Mouse (Mus musculus): ENCODE results near the gene Wnt3a. TPM values are rescaled to one million over a fixed set of nuclear protein-coding genes. Genes with fewer than 3 reads are reported as not detected.

Wnt3a gene
- polyA plus RNA-seq, 1 experiment: not detected

DNA sequence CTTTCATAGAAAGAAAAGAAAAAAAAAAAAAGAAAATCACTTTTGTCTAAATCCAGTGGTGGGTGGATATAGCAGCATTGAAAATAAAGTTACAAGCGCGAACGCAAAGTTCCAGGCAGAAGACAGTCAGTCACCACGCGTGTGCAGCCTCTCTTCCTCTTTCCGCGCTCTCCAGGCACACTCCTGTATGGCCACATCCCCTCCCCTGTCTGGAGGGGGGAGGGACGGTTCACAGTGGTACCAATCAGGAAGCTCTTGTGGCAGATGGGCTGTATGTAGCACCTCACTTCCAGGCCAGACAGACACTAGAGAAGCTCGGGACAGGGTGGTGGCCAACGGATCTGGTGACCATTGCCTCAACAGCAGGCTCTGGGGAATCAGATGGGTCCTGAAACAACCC lies 42.5 kb downstream of the Wnt3a start:
- H3K4me1 ChIP-seq (ENCODE audit: control insufficient read depth, insufficient read depth, low read length): no peaks in the 10 kb centered on the region
- no peak overlapping the region for H3K4me3 ChIP-seq (ENCODE audit: insufficient read depth, low read length)
- H3K27ac ChIP-seq (ENCODE audit: insufficient read depth, low read length): no peak overlapping the region
- TF ChIP-seq CTCF (IDR thresholded peaks at IDR 0.05; ENCODE audit: extremely low read depth, insufficient read depth, low read length): no peak
- TF ChIP-seq POLR2A (IDR thresholded peaks at IDR 0.05; ENCODE audit: extremely low read depth, insufficient read depth, low read length): no peak

DNA sequence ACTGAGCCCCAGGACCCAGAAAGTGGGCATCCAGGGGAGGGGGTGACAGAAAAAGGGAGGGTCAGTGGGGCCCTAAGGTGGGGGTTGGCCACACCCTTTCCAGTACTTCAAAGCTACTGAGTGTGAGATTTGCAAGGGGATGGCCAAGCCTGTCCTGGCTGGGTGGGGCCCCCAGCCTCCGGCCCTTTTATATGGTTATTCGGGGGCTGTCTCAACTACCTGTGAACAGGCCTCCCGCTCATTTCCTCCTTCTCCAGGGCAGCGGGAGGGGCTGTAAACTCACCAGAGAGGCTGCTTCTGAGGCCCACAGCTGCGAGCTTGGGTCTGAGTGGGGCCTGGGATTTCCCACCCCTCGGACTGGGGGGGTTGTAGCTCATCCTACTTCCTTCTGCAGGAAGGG lies 46.7 kb downstream of the Wnt3a start:
- Histone ChIP-seq H3K4me3 (ENCODE audit: insufficient read depth, low read length) (no peak overlapping the region), H3K4me1 (ENCODE audit: control insufficient read depth, insufficient read depth, low read length) (no peaks in the 10 kb centered on the region), H3K27ac (ENCODE audit: insufficient read depth, low read length) (no peak overlapping the region)
- no peak for TF ChIP-seq CTCF (IDR thresholded peaks at IDR 0.05; ENCODE audit: extremely low read depth, insufficient read depth, low read length)
- TF ChIP-seq POLR2A (IDR thresholded peaks at IDR 0.05; ENCODE audit: extremely low read depth, insufficient read depth, low read length): no peak

DNA sequence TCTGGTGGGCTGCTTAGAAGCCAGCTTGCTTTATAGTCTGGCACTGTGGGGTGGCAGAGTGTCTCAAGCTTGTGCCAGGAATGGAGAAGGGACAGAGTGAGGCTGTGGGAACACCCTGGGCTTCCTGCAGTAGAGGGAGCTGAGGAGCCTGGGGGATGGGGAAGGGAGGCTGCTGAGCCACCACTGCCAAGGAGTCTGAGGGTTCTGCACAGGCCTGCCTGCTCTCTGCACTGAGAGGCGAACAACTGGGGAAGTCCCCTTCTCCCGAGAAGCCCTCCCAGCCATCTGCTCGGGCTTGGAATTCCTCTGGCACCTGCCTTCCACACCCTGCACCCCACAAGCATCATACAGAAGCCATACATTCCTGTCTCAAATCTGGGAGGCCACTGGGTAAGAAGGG lies 48.7 kb downstream of the Wnt3a start:
- Histone ChIP-seq H3K4me1 (ENCODE audit: control insufficient read depth, insufficient read depth, low read length) (no peaks in the 10 kb centered on the region), H3K27ac (ENCODE audit: insufficient read depth, low read length) (no peak overlapping the region), H3K4me3 (ENCODE audit: insufficient read depth, low read length) (no peak overlapping the region)
- TF ChIP-seq POLR2A (IDR thresholded peaks at IDR 0.05; ENCODE audit: extremely low read depth, insufficient read depth, low read length) (no peak), CTCF (IDR thresholded peaks at IDR 0.05; ENCODE audit: extremely low read depth, insufficient read depth, low read length) (no peak)

DNA sequence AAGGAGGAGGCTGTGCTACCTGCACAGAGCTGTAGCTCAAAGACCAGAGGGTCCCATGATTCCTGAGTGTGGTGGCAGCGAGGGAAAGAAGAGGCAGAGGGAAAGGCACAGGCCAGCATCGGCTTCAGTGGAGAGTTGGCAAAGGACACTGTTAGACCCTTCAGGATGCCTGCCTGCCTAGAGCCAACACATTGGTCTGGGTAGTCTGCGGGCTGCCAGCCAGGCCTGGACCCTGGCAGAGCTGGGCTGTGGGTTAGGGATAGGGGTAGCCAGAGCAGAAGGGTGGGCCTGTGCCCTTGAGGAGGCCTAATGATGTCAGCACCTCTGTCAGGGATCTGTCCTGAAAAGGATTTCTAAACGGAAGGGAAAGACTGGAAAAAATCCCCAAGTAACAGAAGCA lies 50.8 kb downstream of the Wnt3a start:
- no peaks in the 10 kb centered on the region for H3K4me1 ChIP-seq (ENCODE audit: control insufficient read depth, insufficient read depth, low read length)
- H3K27ac ChIP-seq (ENCODE audit: insufficient read depth, low read length): no peak overlapping the region

DNA sequence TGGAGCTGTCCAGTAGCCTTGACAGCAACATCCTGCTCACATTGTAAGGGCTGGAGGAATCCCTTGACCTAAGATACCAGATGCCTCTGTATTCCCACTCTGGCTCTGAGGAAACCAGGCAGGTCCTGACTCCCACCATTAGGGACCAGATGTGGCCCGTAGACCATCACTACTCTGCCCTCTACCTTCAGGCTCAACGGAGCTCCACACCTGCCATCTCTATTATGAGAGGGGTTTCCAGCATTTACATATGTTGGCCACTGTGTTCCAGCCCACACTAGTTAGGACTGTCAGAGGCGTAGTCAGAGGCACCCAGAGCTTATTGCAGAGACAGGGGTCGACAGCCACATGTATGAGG lies 51.1 kb downstream of the Wnt3a start:
- Histone ChIP-seq H3K4me3 (ENCODE audit: insufficient read depth, low read length) (no peak overlapping the region), H3K4me1 (ENCODE audit: control insufficient read depth, insufficient read depth, low read length) (no peaks in the 10 kb centered on the region), H3K27ac (ENCODE audit: insufficient read depth, low read length) (no peak overlapping the region)
- TF ChIP-seq CTCF (IDR thresholded peaks at IDR 0.05; ENCODE audit: extremely low read depth, insufficient read depth, low read length) (no peak), POLR2A (IDR thresholded peaks at IDR 0.05; ENCODE audit: extremely low read depth, insufficient read depth, low read length) (no peak)

More for the DNA sequence above, 50.8 kb downstream of the Wnt3a start:
- H3K4me3 ChIP-seq (ENCODE audit: insufficient read depth, low read length): no peak overlapping the region
- TF ChIP-seq CTCF (IDR thresholded peaks at IDR 0.05; ENCODE audit: extremely low read depth, insufficient read depth, low read length) (no peak), POLR2A (IDR thresholded peaks at IDR 0.05; ENCODE audit: extremely low read depth, insufficient read depth, low read length) (no peak)

DNA sequence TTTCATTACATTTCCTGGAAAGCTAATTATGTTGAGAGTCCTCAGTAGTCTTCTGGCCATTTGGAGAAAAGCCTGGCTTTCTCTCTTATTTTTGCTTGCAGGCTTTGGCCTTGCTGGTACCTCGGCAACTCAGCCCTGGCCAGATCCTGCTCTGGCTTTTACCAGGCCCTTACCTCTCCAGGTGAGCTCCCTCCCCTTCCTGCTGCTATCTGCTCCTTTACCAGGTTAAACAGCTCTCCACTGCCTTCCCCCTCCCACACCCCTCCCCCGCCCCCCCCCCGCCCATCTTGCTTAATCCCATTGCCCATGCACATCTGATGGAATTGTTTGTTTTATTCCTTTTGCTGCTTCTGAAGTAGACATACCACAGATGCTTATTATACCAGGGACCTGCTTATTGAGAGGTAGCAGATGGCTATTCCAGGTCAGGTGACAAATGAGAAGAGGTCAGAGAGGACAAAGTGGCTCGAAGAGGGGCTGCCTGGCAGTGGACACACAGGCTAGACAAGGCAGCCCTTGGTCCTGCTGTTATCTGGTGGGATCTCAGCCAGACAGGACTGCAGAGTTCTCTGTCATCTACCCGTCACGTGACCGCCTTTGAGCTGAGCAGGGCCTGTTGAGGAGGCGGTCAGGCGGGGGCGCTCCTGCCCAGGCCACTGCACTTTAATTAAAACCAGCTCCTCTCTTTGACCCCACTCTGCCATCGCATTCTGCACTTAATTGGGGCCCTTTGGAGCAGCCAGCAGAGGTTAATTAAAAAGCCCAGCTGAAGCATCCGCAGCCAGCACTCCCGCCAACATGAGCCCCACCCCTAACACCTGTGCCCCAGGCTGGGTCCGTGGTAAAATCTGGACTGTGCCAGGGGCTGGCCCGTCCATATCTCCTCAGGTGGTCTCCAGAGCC lies 51.8 kb downstream of the Wnt3a start:
- Histone ChIP-seq H3K4me3 (ENCODE audit: insufficient read depth, low read length) (no peak overlapping the region), H3K27ac (ENCODE audit: insufficient read depth, low read length) (no peak overlapping the region), H3K4me1 (ENCODE audit: control insufficient read depth, insufficient read depth, low read length) (no peaks in the 10 kb centered on the region)
- TF ChIP-seq CTCF (IDR thresholded peaks at IDR 0.05; ENCODE audit: extremely low read depth, insufficient read depth, low read length) (peak; percentile 45), POLR2A (IDR thresholded peaks at IDR 0.05; ENCODE audit: extremely low read depth, insufficient read depth, low read length) (no peak)

DNA sequence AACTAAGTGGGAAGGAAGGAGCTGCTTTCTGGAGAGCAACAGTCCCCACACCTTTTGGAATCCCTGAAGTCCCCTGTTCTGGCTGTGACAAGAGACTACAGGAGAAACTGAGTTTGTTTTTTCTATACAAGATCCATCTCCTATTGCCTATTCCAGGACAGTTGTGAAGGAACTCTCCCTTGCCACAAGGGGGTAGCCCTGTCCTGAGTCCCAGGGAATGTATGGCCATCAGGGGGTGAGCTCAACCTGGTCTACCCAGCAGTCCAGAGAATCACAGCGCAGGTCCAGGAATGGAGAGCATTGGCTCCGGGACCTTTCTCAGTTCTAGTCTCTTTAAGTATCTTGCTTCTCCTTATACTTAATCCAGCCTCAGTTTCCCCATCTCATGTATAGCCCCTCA lies 57.8 kb downstream of the Wnt3a start:
- TF ChIP-seq POLR2A (IDR thresholded peaks at IDR 0.05; ENCODE audit: extremely low read depth, insufficient read depth, low read length) (no peak), CTCF (IDR thresholded peaks at IDR 0.05; ENCODE audit: extremely low read depth, insufficient read depth, low read length) (0 out of 2 replicates have a peak, but pooled peaks have one; percentile 9)
- peaks cover 2% of the 10 kb centered on the region for H3K4me1 ChIP-seq (ENCODE audit: control insufficient read depth, insufficient read depth, low read length)
- H3K4me3 ChIP-seq (ENCODE audit: insufficient read depth, low read length): no peak overlapping the region
- H3K27ac ChIP-seq (ENCODE audit: insufficient read depth, low read length): no peak overlapping the region

DNA sequence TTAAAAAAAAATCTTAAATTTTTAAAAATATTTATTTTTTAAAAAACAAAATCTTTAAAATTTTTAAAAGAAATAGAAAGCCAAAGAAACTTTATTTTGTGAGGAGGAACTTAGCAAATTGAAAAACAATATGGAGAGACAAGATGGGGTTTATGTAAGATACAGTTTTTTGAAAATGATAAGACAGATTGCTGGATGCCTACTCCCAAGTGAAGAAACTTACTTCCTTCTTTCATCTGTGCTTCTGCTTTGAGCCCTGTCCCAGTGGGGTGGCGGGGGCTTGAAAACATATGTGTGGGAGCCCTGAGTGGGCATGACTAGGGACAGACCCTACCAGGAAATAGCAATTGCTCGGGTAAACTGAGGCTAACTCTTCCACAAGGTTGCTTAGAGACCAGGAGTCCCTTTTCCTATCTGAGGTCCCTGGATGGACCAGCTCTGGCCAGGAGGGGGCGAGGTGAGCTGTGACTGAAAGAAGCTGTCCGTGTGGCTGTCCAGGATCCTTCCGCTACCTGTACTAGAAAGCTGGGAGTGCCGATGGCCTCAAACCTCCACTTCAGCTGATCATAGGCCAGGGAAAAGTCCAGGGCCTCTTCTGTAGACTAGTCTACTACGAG lies 60.3 kb downstream of the Wnt3a start:
- no peak for TF ChIP-seq POLR2A (IDR thresholded peaks at IDR 0.05; ENCODE audit: extremely low read depth, insufficient read depth, low read length)
- TF ChIP-seq CTCF (IDR thresholded peaks at IDR 0.05; ENCODE audit: extremely low read depth, insufficient read depth, low read length): peak; percentile 60
- H3K4me3 ChIP-seq (ENCODE audit: insufficient read depth, low read length): no peak overlapping the region
- no peak overlapping the region for H3K27ac ChIP-seq (ENCODE audit: insufficient read depth, low read length)
- H3K4me1 ChIP-seq (ENCODE audit: control insufficient read depth, insufficient read depth, low read length): peaks cover 5% of the 10 kb centered on the region

DNA sequence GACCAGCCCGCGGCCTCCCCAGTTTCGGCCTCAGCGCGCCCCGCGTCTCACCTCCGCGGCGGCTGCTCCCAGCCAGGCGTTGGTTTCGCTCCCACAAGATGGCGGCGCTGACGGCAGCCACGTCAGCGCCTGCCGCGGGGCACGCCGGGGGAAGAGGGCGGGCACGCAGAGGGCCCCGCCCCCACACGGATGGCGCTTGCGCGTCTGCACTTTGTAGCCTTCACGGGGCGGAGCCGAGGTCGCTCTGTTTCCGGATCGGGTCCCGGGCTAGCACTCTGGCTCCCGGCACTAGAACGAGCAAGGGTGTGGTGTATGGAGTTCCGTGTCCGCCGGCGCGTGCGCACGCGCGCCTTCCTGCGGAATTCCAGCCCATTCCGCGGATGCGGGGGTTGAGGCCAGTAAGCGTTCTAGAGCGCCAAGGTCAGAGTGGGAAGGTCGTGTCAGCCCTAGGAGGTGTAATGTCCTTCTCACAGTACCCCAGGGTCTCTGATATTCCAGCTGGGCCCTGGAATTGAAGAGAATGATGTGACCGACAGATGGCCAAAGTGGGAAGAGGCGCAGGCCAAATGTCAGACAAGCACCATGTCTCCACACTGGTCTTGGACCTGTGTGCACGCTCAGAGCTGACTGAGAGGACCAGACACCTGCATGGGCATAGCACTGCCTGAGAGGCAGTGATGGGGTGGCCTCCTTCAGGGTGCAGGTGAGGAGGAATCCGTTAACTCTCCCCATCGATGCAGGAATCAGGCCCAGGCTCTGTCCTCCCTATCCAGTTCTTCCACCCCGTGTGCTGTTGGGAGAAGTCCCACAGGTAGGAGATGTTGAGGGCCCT lies 62.2 kb downstream of the Wnt3a start, which contains the start of gene Arf1:
Gene Arf1, minus strand, starts transcription at position 149 of the 832 bp plus-strand sequence.
- H3K27ac ChIP-seq (ENCODE audit: insufficient read depth, low read length): peak within 1 kb of the TSS; percentile 96
- TF ChIP-seq CTCF (IDR thresholded peaks at IDR 0.05; ENCODE audit: extremely low read depth, insufficient read depth, low read length): no peak
- TF ChIP-seq POLR2A (IDR thresholded peaks at IDR 0.05; ENCODE audit: extremely low read depth, insufficient read depth, low read length): peak; percentile 68

More for the DNA sequence above, 62.2 kb downstream of the Wnt3a start, which contains the start of gene Arf1:
- peaks cover 5% of the 10 kb centered on the region for H3K4me1 ChIP-seq (ENCODE audit: control insufficient read depth, insufficient read depth, low read length)
- H3K4me3 ChIP-seq (ENCODE audit: insufficient read depth, low read length): peak within 1 kb of the TSS; percentile 55
